Mouse (Mus musculus) spleen, postnatal 10 days (tissue): ENCODE measurements around the gene Hunk.

Experiments
- DNase-seq, 2 experiments: peaks; one replicate each; pipeline ENCODE4 v3.0.0; 2021 to 2022; ENCODE audit warnings: low spot score in 2 of 2

The Hunk gene

DNA sequence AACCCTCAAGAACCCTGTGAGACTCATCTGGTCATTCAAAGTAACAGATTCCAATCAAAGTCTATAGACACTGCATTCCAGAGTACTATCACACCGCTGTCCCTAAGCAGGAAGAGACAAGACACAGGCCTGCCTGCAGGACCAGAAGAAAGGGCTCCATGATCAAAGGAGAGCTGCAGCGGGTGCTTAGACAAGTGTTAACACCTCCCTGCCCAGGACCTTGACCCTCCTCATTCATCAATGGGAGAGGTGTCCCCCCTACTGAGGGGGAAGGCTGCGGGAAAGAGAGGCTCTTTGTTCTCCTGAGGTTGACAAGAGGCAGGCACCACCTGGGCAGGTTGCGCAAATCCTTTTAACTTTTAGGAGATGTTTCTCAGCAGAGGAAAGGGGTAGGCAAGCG is 51.5 kb downstream of the Hunk start:
- no peak for DNase-seq

DNA sequence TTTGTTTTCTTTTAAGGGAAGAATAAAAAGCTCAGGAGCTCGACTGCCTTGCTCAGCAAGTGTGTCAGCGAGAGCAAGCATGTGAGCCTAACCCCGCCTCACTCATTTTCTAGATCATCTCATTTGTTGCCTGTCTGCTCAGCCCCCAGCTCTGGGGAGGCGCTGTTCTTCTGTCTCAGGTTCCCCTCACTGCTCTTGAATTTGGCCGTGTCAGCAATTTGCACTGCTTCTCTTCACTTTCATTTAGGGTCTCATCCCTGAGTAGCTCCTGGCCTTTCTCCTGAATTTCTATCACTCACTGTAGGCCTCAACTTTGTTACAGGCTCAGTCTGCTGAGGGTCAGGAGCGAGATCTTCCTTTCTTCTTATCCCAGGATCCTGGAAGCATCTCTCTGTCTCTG is 53.7 kb downstream of the Hunk start:
- no peak for DNase-seq

DNA sequence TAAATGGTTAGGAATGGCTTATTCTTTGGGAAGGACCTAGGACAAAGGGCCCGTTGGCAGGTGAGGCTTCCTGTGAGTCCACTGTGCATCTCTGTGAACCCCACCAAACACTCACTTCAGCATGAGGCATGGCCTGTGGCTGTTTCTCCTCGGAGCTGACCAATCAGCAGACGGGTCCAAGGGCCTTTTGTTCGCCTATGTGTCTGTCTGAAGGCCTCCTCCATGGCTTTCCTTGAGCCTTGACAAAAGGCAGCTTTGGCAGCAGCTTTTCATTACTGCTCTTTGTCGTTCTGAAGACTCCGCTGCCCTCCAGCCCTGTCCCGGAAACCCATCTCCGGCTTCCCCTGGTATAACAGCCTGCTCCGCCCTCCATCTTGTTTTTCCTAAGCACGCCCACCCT is 54.8 kb downstream of the Hunk start:
- no peak for DNase-seq

DNA sequence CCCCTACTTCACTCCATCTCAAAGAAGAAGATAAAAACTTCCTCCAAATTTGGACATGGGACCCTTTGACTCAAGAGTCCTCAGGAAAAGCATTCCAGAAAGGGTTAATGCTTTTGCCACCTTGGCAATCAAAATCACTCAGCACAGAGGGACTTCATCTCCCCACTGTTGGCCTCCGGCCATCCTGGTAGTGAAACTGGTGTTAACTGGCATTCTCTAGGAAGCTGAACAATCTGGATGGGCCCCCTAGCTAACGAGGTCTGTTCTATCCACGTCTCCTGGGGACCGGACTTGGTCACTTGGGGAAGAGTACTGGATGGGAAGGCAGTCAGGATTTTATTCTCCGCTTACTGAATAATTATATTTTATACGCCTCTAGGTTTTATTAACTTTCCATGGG is 57.2 kb downstream of the Hunk start:
- no peak for DNase-seq

DNA sequence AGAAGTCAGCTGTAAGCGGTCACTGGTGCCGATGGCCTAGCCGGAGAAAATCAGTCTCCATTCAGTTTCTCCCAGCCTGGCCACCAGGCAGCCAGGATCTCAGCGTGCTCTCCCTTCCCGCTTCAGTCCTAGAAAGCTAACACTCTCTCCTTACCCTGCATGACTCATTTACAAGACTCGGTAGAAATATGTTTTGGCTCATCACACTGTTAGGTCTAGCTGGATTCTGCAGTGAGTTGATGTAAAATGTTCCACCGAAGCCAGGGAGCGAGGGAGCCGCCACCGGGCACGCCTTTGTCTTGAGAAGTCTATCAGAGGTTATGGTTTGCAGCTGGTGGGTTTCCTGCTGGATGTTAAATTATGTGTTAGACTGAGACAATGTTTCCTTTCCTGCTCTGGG is 67.4 kb downstream of the Hunk start:
- no peak for DNase-seq

GRCm38 (mm10) chr16:90456495-90457125 is 70.8 kb downstream of the Hunk start:
- DNase-seq, result no peak

- no peak for DNase-seq
Measured at GRCm38 (mm10) chr16:90458899-90459610, 73.2 kb downstream of the Hunk start.

DNA sequence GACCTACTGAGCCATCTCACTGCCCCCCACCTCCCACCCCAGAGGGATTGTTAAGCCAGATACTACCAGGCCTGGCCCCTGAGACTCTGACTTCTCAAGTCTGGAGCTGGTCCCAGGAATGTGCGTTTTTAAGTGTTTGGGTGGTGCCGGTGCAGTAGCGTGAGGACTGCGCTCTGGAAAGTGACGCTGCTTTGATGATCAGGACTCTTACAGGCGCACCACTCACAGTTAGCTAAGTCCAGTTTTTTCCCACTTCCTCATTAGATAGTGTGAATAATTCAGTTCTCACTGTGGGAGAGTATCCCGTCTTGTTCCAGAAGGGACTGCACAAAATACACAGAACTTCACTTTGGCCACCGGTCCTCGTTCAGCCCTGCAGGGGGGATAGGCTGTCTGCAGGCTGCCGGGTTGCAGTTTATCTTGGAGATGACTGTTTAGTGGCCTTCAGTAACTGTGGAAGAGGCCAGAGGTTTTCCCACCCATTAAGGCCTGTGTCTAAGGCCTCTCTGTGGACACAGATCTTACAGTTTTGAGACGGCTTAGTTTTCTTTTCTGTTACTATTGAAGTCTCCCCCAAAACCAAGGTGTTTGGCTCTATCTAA is 75.6 kb downstream of the Hunk start:
- no peak for DNase-seq

- DNase-seq, result no peak
Measured at GRCm38 (mm10) chr16:90462728-90463275, 77.0 kb downstream of the Hunk start.

DNA sequence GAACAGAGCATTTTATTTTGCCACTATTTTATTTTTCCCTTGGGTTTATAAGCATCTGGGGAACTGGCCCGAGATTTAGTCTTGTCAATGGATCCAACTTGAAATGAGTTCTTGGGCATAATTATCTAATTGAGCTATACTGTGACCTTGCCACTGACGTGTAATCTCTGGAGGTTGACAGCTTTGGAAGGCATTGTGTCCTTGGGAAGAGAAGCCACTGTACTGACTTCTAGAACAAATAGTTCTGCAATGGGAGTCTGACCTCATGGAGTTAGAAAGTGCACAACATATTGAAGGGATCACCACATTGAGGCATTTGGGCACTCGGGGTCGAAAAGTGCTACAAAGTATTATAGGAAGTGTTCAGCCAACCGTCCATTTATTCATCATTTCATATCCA is 79.3 kb downstream of the Hunk start:
- no peak for DNase-seq

- no peak for DNase-seq
Measured at GRCm38 (mm10) chr16:90468286-90468685, 82.5 kb downstream of the Hunk start.

DNA sequence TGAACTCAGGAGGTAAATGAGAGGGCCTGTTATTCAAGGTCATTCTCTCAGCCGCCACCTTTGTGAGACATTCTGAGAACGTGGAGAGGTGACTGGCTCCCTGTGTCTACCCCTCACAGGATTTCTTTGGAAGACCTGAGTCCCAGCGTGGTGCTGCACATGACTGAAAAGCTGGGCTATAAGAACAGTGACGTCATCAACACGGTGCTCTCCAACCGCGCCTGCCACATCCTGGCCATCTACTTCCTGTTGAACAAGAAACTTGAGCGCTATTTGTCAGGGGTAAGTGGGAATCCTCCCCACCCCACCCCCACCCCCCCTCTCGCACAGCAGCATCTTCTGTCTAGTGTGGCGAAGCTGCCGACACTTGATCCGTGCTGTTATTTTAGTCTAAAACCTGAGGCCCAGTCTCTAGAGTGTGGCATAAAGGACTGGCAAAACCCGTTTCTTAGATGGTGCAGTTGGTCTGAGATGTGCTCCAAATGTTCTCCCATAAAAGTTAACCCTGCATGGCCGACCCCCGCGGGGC is 90.0 kb downstream of the Hunk start:
- no peak for DNase-seq

DNA sequence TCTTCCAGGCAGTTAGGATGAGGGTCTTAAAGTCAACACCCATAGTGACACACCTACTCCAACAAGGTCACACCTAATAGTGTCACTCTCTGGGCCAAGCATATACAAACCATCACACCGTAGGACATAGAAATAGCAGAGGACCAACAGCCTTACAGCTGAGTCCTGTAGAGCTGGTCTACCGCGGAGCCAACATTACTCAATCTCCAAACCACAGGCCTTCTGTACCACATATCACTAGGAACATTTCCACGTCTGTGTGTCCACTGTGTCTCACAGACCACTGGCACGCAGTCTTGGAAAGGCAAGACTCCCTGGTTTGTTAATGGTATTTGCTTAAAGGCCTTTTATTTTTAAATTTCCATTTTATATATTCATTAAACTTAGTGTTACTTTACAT is 95.8 kb downstream of the Hunk start:
- DNase-seq, result no peak

GRCm38 (mm10) chr16:90483341-90483740 is 97.5 kb downstream of the Hunk start:
- no peak for DNase-seq

DNA sequence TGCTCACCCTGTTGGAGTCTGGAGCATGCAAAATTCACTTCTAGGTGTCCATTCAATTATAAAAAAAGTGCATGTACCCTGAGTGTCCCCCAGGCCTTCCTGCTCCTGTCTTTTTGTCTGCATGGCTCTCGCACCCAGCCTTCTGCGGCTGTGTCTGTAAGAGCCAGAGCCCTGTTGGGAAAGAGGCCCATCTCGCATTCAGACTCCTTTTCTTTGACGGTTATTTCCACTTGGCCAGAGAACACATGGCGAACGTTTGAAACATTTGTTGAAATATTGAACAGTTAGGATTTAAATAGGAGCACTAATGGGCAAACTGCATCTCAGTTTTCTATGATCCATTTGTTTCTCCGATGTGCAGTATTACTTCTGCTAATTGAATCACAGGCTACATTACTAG is 99.3 kb downstream of the Hunk start:
- DNase-seq, result no peak

GRCm38 (mm10) chr16:90485599-90485998 is 99.8 kb downstream of the Hunk start:
- no peak for DNase-seq

DNA sequence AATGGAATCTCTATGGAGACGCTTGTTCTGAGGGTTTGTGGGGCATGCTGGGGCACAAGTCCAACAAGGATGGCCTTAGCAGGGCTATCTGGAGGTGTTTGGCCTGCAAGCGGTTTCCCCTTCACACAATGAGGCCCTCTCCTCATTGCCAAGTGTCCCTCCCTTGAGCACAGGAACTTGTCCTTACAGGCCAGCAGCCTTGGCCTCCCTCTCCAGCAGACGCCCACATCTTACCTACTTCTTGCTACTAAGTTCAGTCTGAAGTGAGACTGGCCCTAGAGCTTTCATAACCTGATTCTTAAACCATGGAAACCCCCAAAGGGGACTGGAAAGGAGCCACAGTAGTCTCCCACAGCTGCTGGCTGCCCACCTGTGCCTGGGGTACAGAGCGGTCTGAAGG is 104.3 kb downstream of the Hunk start:
- no peak for DNase-seq

GRCm38 (mm10) chr16:90491898-90492499 is 106.2 kb downstream of the Hunk start:
- no peak for DNase-seq

DNA sequence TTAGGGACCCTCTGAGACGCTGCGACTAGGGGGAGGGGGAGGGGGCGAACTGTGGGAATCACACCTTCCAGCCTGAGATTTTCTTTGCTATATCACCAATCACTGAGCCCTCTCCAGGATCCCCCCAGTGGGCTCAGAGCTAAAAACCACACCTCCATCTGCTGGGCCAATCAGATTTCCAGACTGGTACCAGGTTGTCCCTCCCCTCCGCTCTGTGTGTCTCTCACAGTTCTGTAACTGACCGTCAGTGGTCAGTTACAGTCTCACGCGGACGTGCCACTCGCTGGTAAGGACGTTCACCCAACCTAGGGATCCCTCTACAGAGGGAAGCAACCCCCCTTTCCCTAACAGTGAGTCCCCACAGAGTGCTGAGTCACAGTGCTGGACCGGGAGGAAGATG is 111.1 kb downstream of the Hunk start:
- DNase-seq, result no peak

- DNase-seq, result no peak
Measured at GRCm38 (mm10) chr16:90497749-90498464, 112.1 kb downstream of the Hunk start.

- DNase-seq, result no peak
Measured at GRCm38 (mm10) chr16:90500809-90501208, 115.0 kb downstream of the Hunk start.

DNA sequence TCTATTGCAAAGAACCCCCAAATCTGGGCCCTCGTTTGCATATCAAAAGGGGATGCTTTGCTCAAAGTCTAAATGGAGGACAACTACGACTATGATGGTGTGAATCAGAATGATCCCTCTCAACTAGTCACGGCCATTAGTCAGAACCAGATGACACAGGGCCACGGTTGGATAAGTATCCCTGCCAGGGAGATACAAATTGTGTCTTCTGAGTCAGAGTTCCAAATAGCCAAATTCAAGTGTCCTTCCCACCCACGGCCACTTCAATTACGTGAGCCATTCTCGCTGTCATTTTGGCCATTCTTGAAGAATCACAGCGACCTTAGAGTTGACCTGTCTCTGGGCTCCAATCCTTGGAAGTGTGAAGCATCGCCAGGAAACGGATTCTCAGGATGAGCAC is 119.4 kb downstream of the Hunk start:
- no peak for DNase-seq
